Mouse (Mus musculus) midbrain, embryonic 11.5 days (tissue): ENCODE data around the gene Rnf212b. TPM values are rescaled to one million over a fixed set of nuclear protein-coding genes. Genes with fewer than 3 reads are reported as not detected.

Experiments
- ATAC-seq: fragments of 200-750 bp; cut with Nextera tagmentation; 2 replicates; pipeline ENCODE4 v1.8.0; 2017; ENCODE audit warnings: moderate TSS enrichment, moderate library complexity; ENCODE audit not compliant: low FRiP score
- DNase-seq: peaks from one replicate; pipeline ENCODE4 v3.0.0; 2015; ENCODE audit warnings: low spot score; ENCODE audit errors: missing footprints
- H3K27ac ChIP-seq: fragments of 300-500 bp; sonication (generic); 2 replicates; pipeline ENCODE4 v1.5.1; 2014; ENCODE audit warnings: low read depth, low read length
- H3K27me3 ChIP-seq: fragments of 300-500 bp; sonication (generic); 2 replicates; pipeline ENCODE4 v1.6.1; 2014; ENCODE audit warnings: mild to moderate bottlenecking, low read length, moderate library complexity, mixed read lengths; ENCODE audit not compliant: control insufficient read depth, insufficient read depth
- H3K36me3 ChIP-seq: fragments of 300-500 bp; sonication (generic); 2 replicates; pipeline ENCODE4 v1.6.1; 2014; ENCODE audit warnings: mild to moderate bottlenecking, low read length, moderate library complexity, mixed read lengths; ENCODE audit not compliant: control insufficient read depth, insufficient read depth
- H3K4me1 ChIP-seq: fragments of 300-500 bp; sonication (generic); 2 replicates; pipeline ENCODE4 v1.6.1; 2014; ENCODE audit warnings: low read length; ENCODE audit not compliant: control insufficient read depth, insufficient read depth
- H3K4me2 ChIP-seq: fragments of 300-500 bp; sonication (generic); 2 replicates; pipeline ENCODE4 v1.6.1; 2014; ENCODE audit warnings: mild to moderate bottlenecking, moderate library complexity
- H3K4me3 ChIP-seq: fragments of 300-500 bp; sonication (generic); 2 replicates; pipeline ENCODE4 v1.5.1; 2014; ENCODE audit warnings: low read depth, low read length
- H3K9ac ChIP-seq: fragments of 300-500 bp; sonication (generic); 2 replicates; pipeline ENCODE4 v1.6.1; 2014; ENCODE audit warnings: low read length
- H3K9me3 ChIP-seq: fragments of 300-500 bp; sonication (generic); 2 replicates; pipeline ENCODE4 v1.6.1; 2016; ENCODE audit warnings: low read length; ENCODE audit not compliant: control insufficient read depth
- WGBS: fragments of 180-500 bp; shearing (Covaris S2); extraction: QIAGEN DNeasy Blood & Tissue Kit; methylation state at CpG from one replicate; pipeline ENCODE4 v1.1.7; 2014; 5-methylcytosine and 5-hydroxymethylcytosine counted together
- polyA plus RNA-seq: library from polyadenylated mRNA; unstranded; fragments of >200 nt; fragmentation: Nextera tagmentation; extraction: Ambion mirVana; gene quantifications from 2 replicates; pipeline ENCODE4 v1.2.1, GENCODE M21; 2014

Gene Rnf212b
- polyA plus RNA-seq, 1 experiment from 2014 or later: not detected

GRCm38 (mm10) chr14:54863501-54864312 lies 49.8 kb downstream of the Rnf212b start:
- Histone ChIP-seq H3K27ac (peak overlapping the region; percentile 74), H3K4me2 (peak overlapping the region; percentile 74), H3K4me3 (peak overlapping the region; percentile 86), H3K9me3 (no peaks in the 10 kb centered on the region), H3K27me3 (no peaks in the 10 kb centered on the region), H3K9ac (peak overlapping the region; percentile 95), H3K4me1 (0 out of 2 replicates have a peak, but pooled peaks cover 3% of the 10 kb centered on the region), H3K36me3 (no peaks in the 10 kb centered on the region)
- DNase-seq (peak; percentile 98), ATAC-seq (peak; percentile 100)
- under 1% methylated on average over 51 of the region's 56 CpGs for WGBS

GRCm38 (mm10) chr14:54864313-54865036 lies 50.5 kb downstream of the Rnf212b start:
- H3K27me3 ChIP-seq: no peaks in the 10 kb centered on the region
- H3K4me3 ChIP-seq: peak overlapping the region; percentile 86
- H3K36me3 ChIP-seq: no peaks in the 10 kb centered on the region
- peak overlapping the region; percentile 60 for H3K9ac ChIP-seq
- no peak for DNase-seq
- no peaks in the 10 kb centered on the region for H3K9me3 ChIP-seq
- H3K4me1 ChIP-seq: 0 out of 2 replicates have a peak, but pooled peaks cover 3% of the 10 kb centered on the region
- WGBS: 16% methylated on average over 21 of the region's 21 CpGs
- ATAC-seq: peak; percentile 34
- peak overlapping the region; percentile 74 for H3K4me2 ChIP-seq
- H3K27ac ChIP-seq: peak overlapping the region; percentile 74; the same call in 1 of the 2 replicates

GRCm38 (mm10) chr14:54865626-54866025 lies 51.7 kb downstream of the Rnf212b start:
- DNase-seq: peak; percentile 78
- no peak overlapping the region for H3K4me3 ChIP-seq
- H3K9ac ChIP-seq: no peak overlapping the region
- H3K4me1 ChIP-seq: 0 out of 2 replicates have a peak, but pooled peaks cover 3% of the 10 kb centered on the region
- no peak overlapping the region for H3K27ac ChIP-seq
- no peak overlapping the region for H3K4me2 ChIP-seq
- no peaks in the 10 kb centered on the region for H3K27me3 ChIP-seq
- H3K36me3 ChIP-seq: no peaks in the 10 kb centered on the region
- no peak for ATAC-seq
- WGBS: 89% methylated on average over 5 of the region's 5 CpGs
- no peaks in the 10 kb centered on the region for H3K9me3 ChIP-seq

GRCm38 (mm10) chr14:54866268-54866667 lies 52.3 kb downstream of the Rnf212b start:
- ATAC-seq (no peak), DNase-seq (peak; percentile 54)
- Histone ChIP-seq H3K27me3 (no peaks in the 10 kb centered on the region), H3K4me1 (0 out of 2 replicates have a peak, but pooled peaks cover 3% of the 10 kb centered on the region), H3K36me3 (no peaks in the 10 kb centered on the region), H3K4me2 (no peak overlapping the region), H3K9me3 (no peaks in the 10 kb centered on the region), H3K9ac (no peak overlapping the region), H3K4me3 (no peak overlapping the region), H3K27ac (no peak overlapping the region)
- 76% methylated on average over 3 of the region's 3 CpGs for WGBS

GRCm38 (mm10) chr14:54866936-54867335 lies 53.0 kb downstream of the Rnf212b start:
- Histone ChIP-seq H3K27me3 (no peaks in the 10 kb centered on the region), H3K27ac (no peak overlapping the region), H3K4me3 (no peak overlapping the region), H3K36me3 (no peaks in the 10 kb centered on the region), H3K4me2 (no peak overlapping the region), H3K9ac (no peak overlapping the region), H3K4me1 (0 out of 2 replicates have a peak, but pooled peaks cover 3% of the 10 kb centered on the region), H3K9me3 (no peaks in the 10 kb centered on the region)
- peak; percentile 84 for DNase-seq
- WGBS: 63% methylated on average over 5 of the region's 5 CpGs
- no peak for ATAC-seq

DNA sequence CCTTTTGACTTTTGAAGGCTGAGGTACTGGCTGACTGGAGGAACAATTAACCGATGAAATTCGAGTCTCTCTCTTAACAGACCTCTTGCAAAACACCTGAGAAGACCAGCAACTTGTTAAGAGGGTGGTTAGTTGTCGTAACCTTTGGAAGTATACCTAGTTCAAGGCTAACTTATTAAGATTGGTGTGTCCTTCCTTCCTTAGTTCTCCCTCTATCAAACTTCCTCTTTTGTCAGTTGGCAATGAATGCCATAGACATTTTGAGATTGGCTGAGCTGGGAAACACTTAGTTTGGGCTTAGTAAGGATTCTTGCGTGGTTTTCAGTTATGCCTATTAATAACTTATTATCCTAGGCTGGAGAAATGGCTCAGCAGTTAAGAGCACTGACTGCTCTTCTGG lies 54.1 kb downstream of the Rnf212b start:
- Histone ChIP-seq H3K9me3 (no peaks in the 10 kb centered on the region), H3K4me2 (no peak overlapping the region), H3K9ac (no peak overlapping the region), H3K27ac (no peak overlapping the region), H3K36me3 (no peaks in the 10 kb centered on the region), H3K4me1 (0 out of 2 replicates have a peak, but pooled peaks cover 3% of the 10 kb centered on the region), H3K4me3 (no peak overlapping the region), H3K27me3 (no peaks in the 10 kb centered on the region)
- WGBS: 84% methylated on average over 4 of the region's 4 CpGs
- DNase-seq (no peak), ATAC-seq (no peak)

DNA sequence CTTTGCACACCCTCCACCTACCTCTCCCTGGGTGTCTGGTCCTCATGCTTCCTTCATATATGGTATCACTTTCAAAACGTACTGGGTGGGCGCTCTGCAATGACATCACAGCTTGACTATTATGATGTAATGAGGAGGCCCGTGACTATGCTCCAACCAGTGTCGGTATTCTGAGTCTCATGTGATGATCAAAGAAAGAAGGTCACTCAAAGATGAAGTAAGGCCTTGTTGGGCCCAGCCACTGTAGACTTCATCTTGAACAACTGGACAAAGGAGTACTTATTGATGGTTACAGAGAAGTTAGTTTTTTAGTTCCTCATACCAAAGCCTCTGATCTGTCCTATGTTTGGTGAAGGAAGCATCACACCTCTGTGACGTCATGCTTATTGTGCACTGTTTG lies 56.9 kb downstream of the Rnf212b start, which contains the start of gene Homez:
Gene Homez (minus strand): TSS at position 101 of the 400 bp plus-strand sequence.
- DNase-seq (no peak), ATAC-seq (no peak)
- WGBS: 90% methylated on average over 5 of the region's 5 CpGs
- H3K4me2 ChIP-seq: no peak within 1 kb of the TSS
- H3K4me1 ChIP-seq: peaks cover 4% of the 10 kb centered on the region
- H3K9me3 ChIP-seq: no peaks in the 10 kb centered on the region
- H3K27ac ChIP-seq: no peak within 1 kb of the TSS
- H3K9ac ChIP-seq: no peak within 1 kb of the TSS
- no peaks in the 10 kb centered on the region for H3K27me3 ChIP-seq
- no peak within 1 kb of the TSS for H3K4me3 ChIP-seq
- no peaks in the 10 kb centered on the region for H3K36me3 ChIP-seq

DNA sequence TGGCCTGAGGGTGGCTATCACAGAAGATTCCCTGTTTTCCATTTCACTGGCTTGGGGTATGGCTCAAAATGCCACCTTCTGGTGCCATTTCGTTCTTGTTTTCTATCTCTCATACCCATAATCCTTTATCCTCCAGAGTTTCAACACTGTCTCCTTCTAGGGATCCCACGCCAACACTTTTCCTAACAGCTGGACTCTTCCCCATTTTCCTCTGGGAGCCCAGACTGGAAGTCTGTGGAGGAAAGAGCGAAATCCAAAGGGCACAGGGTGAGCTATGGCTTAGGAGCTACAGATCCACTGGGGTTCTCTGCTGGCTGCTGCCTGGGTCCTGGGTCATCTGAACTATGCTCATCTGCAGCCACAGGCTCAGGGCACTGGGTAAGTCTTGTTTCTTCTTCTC lies 60.2 kb downstream of the Rnf212b start:
- Histone ChIP-seq H3K36me3 (no peaks in the 10 kb centered on the region), H3K9me3 (no peaks in the 10 kb centered on the region), H3K27me3 (peaks cover 7% of the 10 kb centered on the region), H3K27ac (no peak overlapping the region), H3K4me2 (no peak overlapping the region), H3K4me3 (no peak overlapping the region), H3K9ac (no peak overlapping the region), H3K4me1 (peaks cover 7% of the 10 kb centered on the region)
- no peak for DNase-seq
- ATAC-seq: no peak
- WGBS: 87% methylated on average over 3 of the region's 3 CpGs
